Mouse (Mus musculus): ENCODE data around the gene Gpr180.

- TF ChIP-seq CTCF (IDR thresholded peaks at IDR 0.05; ENCODE audit: low read depth, low read length) = no peak
- no peak for TF ChIP-seq TAL1 (conservative IDR thresholded peaks at IDR 0.05; ENCODE audit: low read depth, low read length)
- TF ChIP-seq GATA1 (IDR thresholded peaks at IDR 0.05; ENCODE audit: borderline replicate concordance, low read length) = no peak
- no peak for TF ChIP-seq GATA2 (IDR thresholded peaks at IDR 0.05; ENCODE audit: borderline replicate concordance, low read depth, low read length)
- TF ChIP-seq POLR2AphosphoS5 (IDR thresholded peaks at IDR 0.05; ENCODE audit: insufficient replicate concordance, low read depth, low read length) = no peak
Observed at GRCm38 (mm10) chr14:118131931-118132641, 4.9 kb upstream of the Gpr180 start.
